Mouse (Mus musculus): ENCODE data around the gene Gm45713. TPM values are rescaled to one million over a fixed set of nuclear protein-coding genes. Genes with fewer than 3 reads are reported as not detected.
"Not testable (repeated sequence)": the region's sequence is repeated elsewhere in the genome, so short reads cannot be mapped to it uniquely, and the experiment has no call there.

Gene Gm45713
- polyA plus RNA-seq, 1 experiment from 2014 or later = 0.22 TPM

DNA sequence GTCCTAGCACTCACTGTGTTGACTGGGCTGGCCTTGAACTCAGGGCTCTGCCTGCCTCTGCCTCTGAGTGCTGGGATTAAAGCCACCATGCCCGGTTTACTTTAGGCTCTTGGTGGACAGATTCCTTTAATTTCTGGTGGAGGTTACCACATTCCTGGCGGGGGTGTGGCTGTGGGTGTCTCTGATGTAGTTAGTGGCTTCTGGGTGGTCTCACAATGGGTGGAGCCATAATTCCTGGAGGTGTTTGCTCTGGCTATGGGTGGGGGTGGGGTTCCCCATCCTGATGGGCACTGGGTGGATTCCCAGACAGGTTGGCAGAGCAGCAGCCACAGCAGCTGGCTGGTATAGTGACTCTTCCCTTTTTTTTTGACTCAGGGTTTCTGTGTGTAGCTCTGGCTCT is 24.1 kb downstream of the Gm45713 start:
- WGBS = 62% methylated on average over 2 of the region's 2 CpGs
- Histone ChIP-seq H3K27ac (ENCODE audit: poor library complexity, severe bottlenecking) (no peak overlapping the region), H3K36me3 (no peaks in the 10 kb centered on the region), H3K4me1 (replicated peaks) (peaks cover 22% of the 10 kb centered on the region), H3K4me2 (no peak overlapping the region), H3K4me3 (no peak overlapping the region), H3K27me3 (replicated peaks) (no peaks in the 10 kb centered on the region), H3K9ac (no peak overlapping the region), H3K9me3 (replicated peaks) (no peaks in the 10 kb centered on the region)
- ATAC-seq (ENCODE audit: insufficient number of reproducible peaks, low FRiP score) = no peak

GRCm38 (mm10) chr7:45110089-45110488 is 25.9 kb downstream of the Gm45713 start:
- peaks cover 15% of the 10 kb centered on the region for H3K4me1 ChIP-seq (replicated peaks)
- H3K9ac ChIP-seq; ATAC-seq (ENCODE audit: insufficient number of reproducible peaks, low FRiP score); H3K36me3 ChIP-seq; H3K4me2 ChIP-seq; H3K27ac ChIP-seq (ENCODE audit: poor library complexity, severe bottlenecking); H3K4me3 ChIP-seq; H3K9me3 ChIP-seq (replicated peaks); H3K27me3 ChIP-seq (replicated peaks): not testable (repeated sequence)
- WGBS = 90% methylated on average over 4 of the region's 4 CpGs

DNA sequence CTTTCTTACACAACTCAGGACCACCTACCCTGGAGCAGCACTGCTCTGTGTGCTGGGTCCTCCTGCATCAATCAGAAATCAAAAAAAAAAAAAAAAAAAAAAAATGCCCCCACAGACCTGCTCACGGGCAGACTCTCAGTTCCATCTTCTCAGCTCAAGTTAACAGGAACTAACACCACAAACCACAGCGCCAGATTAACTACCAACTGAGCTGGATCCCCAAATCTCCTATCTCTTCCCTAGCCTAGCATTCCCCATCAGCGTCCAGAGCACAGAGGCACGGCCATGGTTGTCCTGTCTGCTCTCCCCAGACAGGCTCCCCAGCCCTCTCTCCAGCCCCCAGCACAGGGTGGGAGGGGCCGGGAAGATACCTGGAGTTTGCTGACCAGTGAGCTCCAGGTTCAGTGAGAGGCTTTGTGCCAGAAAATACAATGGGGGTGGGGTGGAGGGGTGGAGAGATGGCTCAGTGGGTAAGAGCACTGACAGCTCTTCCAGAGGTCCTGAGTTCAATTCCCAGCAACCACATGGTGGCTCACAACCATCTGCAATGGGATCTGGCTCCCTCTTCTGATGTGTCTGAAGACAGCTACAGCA is 28.9 kb downstream of the Gm45713 start:
- H3K4me2 ChIP-seq = no peak overlapping the region

GRCm38 (mm10) chr7:45106441-45106840 is 29.6 kb downstream of the Gm45713 start:
- WGBS = 62% methylated on average over 6 of the region's 6 CpGs
- no peak overlapping the region for H3K9ac ChIP-seq
- H3K9me3 ChIP-seq (replicated peaks) = no peaks in the 10 kb centered on the region
- no peak overlapping the region for H3K27ac ChIP-seq (ENCODE audit: poor library complexity, severe bottlenecking)
- H3K4me1 ChIP-seq (replicated peaks) = peaks cover 20% of the 10 kb centered on the region
- no peaks in the 10 kb centered on the region for H3K36me3 ChIP-seq
- no peaks in the 10 kb centered on the region for H3K27me3 ChIP-seq (replicated peaks)
- no peak for ATAC-seq (ENCODE audit: insufficient number of reproducible peaks, low FRiP score)
- H3K4me2 ChIP-seq = no peak overlapping the region
- H3K4me3 ChIP-seq = no peak overlapping the region

More for the DNA sequence above, 28.9 kb downstream of the Gm45713 start:
- H3K36me3 ChIP-seq = no peaks in the 10 kb centered on the region
- H3K27me3 ChIP-seq (replicated peaks) = no peaks in the 10 kb centered on the region
- H3K9ac ChIP-seq = no peak overlapping the region
- H3K9me3 ChIP-seq (replicated peaks) = no peaks in the 10 kb centered on the region
- H3K4me1 ChIP-seq (replicated peaks) = peaks cover 20% of the 10 kb centered on the region
- no peak overlapping the region for H3K27ac ChIP-seq (ENCODE audit: poor library complexity, severe bottlenecking)
- WGBS = 43% methylated on average over 5 of the region's 5 CpGs
- no peak overlapping the region for H3K4me3 ChIP-seq
- ATAC-seq (ENCODE audit: insufficient number of reproducible peaks, low FRiP score) = no peak

GRCm38 (mm10) chr7:45105491-45105890 is 30.5 kb downstream of the Gm45713 start:
- no peak overlapping the region for H3K27ac ChIP-seq (ENCODE audit: poor library complexity, severe bottlenecking)
- WGBS = 79% methylated on average over 8 of the region's 8 CpGs

GRCm38 (mm10) chr7:45104941-45105340 is 31.1 kb downstream of the Gm45713 start:
- no peak overlapping the region for H3K9ac ChIP-seq
- H3K4me2 ChIP-seq = no peak overlapping the region
- H3K4me3 ChIP-seq = no peak overlapping the region
- no peaks in the 10 kb centered on the region for H3K9me3 ChIP-seq (replicated peaks)
- no peak overlapping the region for H3K27ac ChIP-seq (ENCODE audit: poor library complexity, severe bottlenecking)
- 73% methylated on average over 5 of the region's 5 CpGs for WGBS
- no peak for ATAC-seq (ENCODE audit: insufficient number of reproducible peaks, low FRiP score)
- no peaks in the 10 kb centered on the region for H3K36me3 ChIP-seq
- H3K27me3 ChIP-seq (replicated peaks) = no peaks in the 10 kb centered on the region
- peaks cover 20% of the 10 kb centered on the region for H3K4me1 ChIP-seq (replicated peaks)

More at GRCm38 (mm10) chr7:45105491-45105890, 30.5 kb downstream of the Gm45713 start:
- Histone ChIP-seq H3K9me3 (replicated peaks) (no peaks in the 10 kb centered on the region), H3K4me2 (no peak overlapping the region), H3K4me3 (no peak overlapping the region), H3K36me3 (no peaks in the 10 kb centered on the region), H3K9ac (no peak overlapping the region), H3K27me3 (replicated peaks) (no peaks in the 10 kb centered on the region), H3K4me1 (replicated peaks) (peaks cover 20% of the 10 kb centered on the region)
- ATAC-seq (ENCODE audit: insufficient number of reproducible peaks, low FRiP score) = no peak

DNA sequence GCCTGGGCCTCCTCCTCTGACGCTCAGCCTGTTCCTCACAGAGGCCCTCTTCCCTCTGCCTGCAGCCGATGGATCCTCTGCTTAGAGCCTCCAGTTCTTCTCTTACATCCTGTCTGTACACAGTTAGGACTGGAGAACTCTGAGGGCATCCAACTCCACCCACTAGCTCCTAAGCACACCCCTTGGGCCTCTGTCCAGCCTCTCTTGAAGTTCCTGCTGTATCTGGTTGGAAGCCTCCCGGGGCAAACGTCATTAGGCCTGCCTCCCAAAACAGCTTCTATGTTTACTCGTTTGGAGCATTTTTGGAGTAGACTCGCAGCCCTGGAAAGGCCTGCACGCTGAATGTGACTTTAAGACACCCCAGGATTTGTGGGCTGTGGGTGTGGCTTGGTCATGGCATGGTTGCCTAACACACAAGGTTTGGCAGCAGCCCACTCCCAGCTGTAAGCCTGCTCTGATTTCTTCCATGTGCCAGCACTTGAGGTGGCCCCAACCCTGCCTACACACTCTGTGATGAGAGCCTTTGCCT is 32.3 kb downstream of the Gm45713 start, which contains the start of gene Fcgrt:
Gene Fcgrt (minus strand): TSS at position 200 of the 529 bp plus-strand sequence.
- peak within 1 kb of the TSS; percentile 57 for H3K4me2 ChIP-seq
- WGBS = 42% methylated on average over 7 of the region's 7 CpGs
- H3K4me1 ChIP-seq (replicated peaks) = peaks cover 20% of the 10 kb centered on the region
- H3K36me3 ChIP-seq = no peaks in the 10 kb centered on the region
- peak; percentile 81 for ATAC-seq (ENCODE audit: insufficient number of reproducible peaks, low FRiP score)
- no peaks in the 10 kb centered on the region for H3K27me3 ChIP-seq (replicated peaks)
- peak within 1 kb of the TSS; percentile 81 for H3K27ac ChIP-seq (ENCODE audit: poor library complexity, severe bottlenecking)
- no peaks in the 10 kb centered on the region for H3K9me3 ChIP-seq (replicated peaks)
- peak within 1 kb of the TSS; percentile 66 for H3K9ac ChIP-seq
- peak within 1 kb of the TSS; percentile 32 for H3K4me3 ChIP-seq

DNA sequence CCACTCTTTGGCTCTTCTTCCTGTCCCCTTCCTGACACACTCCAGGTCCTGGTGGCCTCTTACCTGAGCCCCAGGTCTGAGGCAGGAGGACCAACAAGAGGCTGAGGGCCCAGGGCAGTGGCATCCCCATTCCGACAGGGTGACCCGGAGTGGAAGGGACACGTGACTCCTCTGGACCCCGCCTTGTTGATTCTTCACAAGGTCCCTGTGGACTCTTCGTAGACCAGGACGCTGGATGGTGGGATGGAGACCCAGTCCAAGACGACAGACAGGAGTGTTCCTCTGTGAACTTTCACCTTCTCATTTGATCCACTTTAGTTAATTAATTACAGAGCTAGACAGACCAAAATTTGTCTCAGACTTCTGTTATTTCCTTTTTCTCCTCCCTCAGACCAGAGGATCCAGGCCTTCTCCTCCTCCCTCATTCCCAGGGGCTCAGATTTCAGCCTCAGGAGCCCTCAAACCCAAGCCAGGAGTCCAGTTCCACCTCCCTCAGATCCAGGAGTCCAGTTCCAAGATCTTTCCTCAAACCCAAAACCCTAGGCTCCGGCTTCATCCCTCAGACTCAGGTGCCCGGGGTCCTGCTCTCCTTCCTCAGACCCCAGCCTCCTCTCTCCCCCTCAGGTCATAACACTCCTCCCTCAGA is 33.0 kb downstream of the Gm45713 start:
- Histone ChIP-seq H3K4me2 (peak overlapping the region; percentile 57), H3K27me3 (replicated peaks) (no peaks in the 10 kb centered on the region), H3K36me3 (no peaks in the 10 kb centered on the region), H3K27ac (ENCODE audit: poor library complexity, severe bottlenecking) (peak overlapping the region; percentile 81), H3K9ac (peak overlapping the region; percentile 66), H3K4me3 (peak overlapping the region; percentile 32), H3K4me1 (replicated peaks) (peaks cover 20% of the 10 kb centered on the region), H3K9me3 (replicated peaks) (no peaks in the 10 kb centered on the region)
- no peak for ATAC-seq (ENCODE audit: insufficient number of reproducible peaks, low FRiP score)
- 70% methylated on average over 9 of the region's 9 CpGs for WGBS

- Histone ChIP-seq H3K9me3 (replicated peaks) (no peaks in the 10 kb centered on the region), H3K4me2 (peak overlapping the region; percentile 57), H3K9ac (0 out of 2 replicates have a peak overlapping the region, but pooled peaks have one; percentile 13), H3K4me1 (replicated peaks) (peaks cover 23% of the 10 kb centered on the region), H3K4me3 (peak overlapping the region; percentile 32; the same call in 1 of the 2 replicates), H3K27me3 (replicated peaks) (no peaks in the 10 kb centered on the region), H3K27ac (ENCODE audit: poor library complexity, severe bottlenecking) (no peak overlapping the region), H3K36me3 (no peaks in the 10 kb centered on the region)
- WGBS = 81% methylated on average over 11 of the region's 11 CpGs
- no peak for ATAC-seq (ENCODE audit: insufficient number of reproducible peaks, low FRiP score)
Observed at GRCm38 (mm10) chr7:45102441-45102840, 33.6 kb downstream of the Gm45713 start.

DNA sequence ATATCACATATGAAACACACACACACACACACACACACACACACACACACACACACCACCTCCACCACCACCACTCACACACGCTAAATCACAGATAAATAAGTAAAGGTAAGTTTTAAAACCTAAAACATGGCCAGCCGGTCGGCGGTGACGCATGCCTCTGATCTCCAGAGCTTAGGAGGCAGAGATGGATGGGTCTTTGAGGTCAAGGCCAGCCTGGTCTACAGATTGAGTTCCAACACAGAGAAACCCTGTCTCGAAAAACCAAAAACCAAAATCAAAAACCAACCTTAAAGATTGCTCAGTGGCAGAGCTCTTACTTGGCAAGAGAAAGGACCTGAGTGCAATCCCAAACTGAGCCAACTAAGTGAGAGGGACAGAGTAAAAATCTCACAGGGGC is 36.0 kb downstream of the Gm45713 start:
- Histone ChIP-seq H3K36me3 (peaks cover 3% of the 10 kb centered on the region; the same call in 1 of the 2 replicates), H3K9ac (no peak overlapping the region), H3K27ac (ENCODE audit: poor library complexity, severe bottlenecking) (no peak overlapping the region), H3K27me3 (replicated peaks) (no peaks in the 10 kb centered on the region), H3K4me1 (replicated peaks) (peaks cover 27% of the 10 kb centered on the region), H3K4me2 (no peak overlapping the region), H3K9me3 (replicated peaks) (no peaks in the 10 kb centered on the region), H3K4me3 (no peak overlapping the region)
- 90% methylated on average over 6 of the region's 6 CpGs for WGBS
- no peak for ATAC-seq (ENCODE audit: insufficient number of reproducible peaks, low FRiP score)

DNA sequence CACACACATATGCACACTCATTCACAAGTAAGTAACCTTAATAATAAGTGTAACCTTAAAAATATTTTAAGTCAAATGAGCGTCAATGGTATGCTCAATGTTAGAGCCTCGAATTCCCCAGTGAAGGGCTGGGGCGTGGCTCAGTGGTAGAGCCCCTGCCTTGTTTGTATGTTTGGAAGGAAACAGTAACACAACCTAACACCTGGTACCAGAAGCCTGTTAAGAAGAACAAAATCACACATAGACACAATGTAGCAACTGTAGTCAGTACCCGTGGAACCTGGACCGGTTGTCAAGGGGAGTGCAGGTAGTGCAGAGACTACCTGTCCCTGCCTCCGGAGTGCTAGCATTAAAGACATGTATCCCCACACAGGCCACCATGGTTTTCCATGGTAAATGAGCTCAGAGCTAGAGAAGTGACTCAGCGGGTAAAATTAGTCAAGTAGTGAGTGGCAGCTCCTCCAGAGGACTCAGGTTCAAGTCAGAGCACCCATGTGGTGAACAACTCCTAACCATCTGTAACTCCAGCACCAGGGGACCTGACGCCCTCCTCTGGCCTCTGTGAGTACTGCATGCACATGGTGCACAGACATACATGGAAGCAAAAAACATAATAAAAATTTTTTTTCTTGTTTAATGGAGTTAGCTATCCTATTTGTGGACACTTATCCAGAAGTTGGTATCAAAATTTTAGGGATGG is 37.3 kb downstream of the Gm45713 start:
- 84% methylated on average over 8 of the region's 8 CpGs for WGBS
- no peak for ATAC-seq (ENCODE audit: insufficient number of reproducible peaks, low FRiP score)
- Histone ChIP-seq H3K4me2 (no peak overlapping the region), H3K36me3 (peaks cover 3% of the 10 kb centered on the region; the same call in 1 of the 2 replicates), H3K4me3 (no peak overlapping the region), H3K4me1 (replicated peaks) (peaks cover 20% of the 10 kb centered on the region), H3K27ac (ENCODE audit: poor library complexity, severe bottlenecking) (no peak overlapping the region), H3K27me3 (replicated peaks) (no peaks in the 10 kb centered on the region), H3K9me3 (replicated peaks) (no peaks in the 10 kb centered on the region), H3K9ac (no peak overlapping the region)

All from heart, embryonic 12.5 days (tissue).